Mouse (Mus musculus): ENCODE measurements around the gene Olfml2a.
A peak's percentile ranks its signal among the peaks of the same experiment; 100 is the strongest.

- TF ChIP-seq CTCF (IDR thresholded peaks at IDR 0.05; ENCODE audit: borderline replicate concordance, extremely low read depth, insufficient read depth, insufficient read length), result peak; percentile 99
- no peak for TF ChIP-seq POLR2A (IDR thresholded peaks at IDR 0.05; ENCODE audit: borderline replicate concordance, extremely low read depth, insufficient read depth, insufficient read length, poor library complexity, severe bottlenecking)
These were observed 65.9 kb downstream of the Olfml2a start, which contains the start of gene Wdr38 for GRCm38 (mm10) chr2:38997386-38998374.

Data from brain, embryonic 14.5 days (tissue).